Mouse (Mus musculus) embryonic fibroblast, embryonic 13.5 days (primary cell): Measurements from ENCODE around the gene Izumo4.

Source experiments
- CTCF ChIP-seq: IDR thresholded peaks from 2 replicates; pipeline ENCODE4 v1.5.1; 2011; ENCODE audit warnings: mild to moderate bottlenecking, control low read depth, low read length, moderate library complexity, borderline replicate concordance; ENCODE audit not compliant: insufficient read depth
- POLR2A ChIP-seq: IDR thresholded peaks from 2 replicates; pipeline ENCODE4 v1.6.1; 2011; ENCODE audit warnings: low read depth, mild to moderate bottlenecking, control low read depth, low read length, moderate library complexity

- TF ChIP-seq CTCF (no peak), POLR2A (no peak)
These were observed 37.0 kb upstream of the Izumo4 start for GRCm38 (mm10) chr10:80665016-80665380.
